Mouse (Mus musculus): ENCODE results near the gene Golt1b. TPM values are rescaled to one million over a fixed set of nuclear protein-coding genes. Genes with fewer than 3 reads are reported as not detected.
"Not testable (repeated sequence)": the region's sequence is repeated elsewhere in the genome, so short reads cannot be mapped to it uniquely, and the experiment has no call there.

Gene Golt1b
- 83.8 and 90.1 TPM in 2 replicates for polyA plus RNA-seq (2015; fragmentation: Nextera tagmentation; extraction: Ambion mirVana)

- peak within 1 kb of the TSS; percentile 87 for H3K4me2 ChIP-seq
- no peaks in the 10 kb centered on the region for H3K36me3 ChIP-seq (ENCODE audit: poor library complexity, severe bottlenecking)
- peak within 1 kb of the TSS; percentile 84 for H3K9ac ChIP-seq
- ATAC-seq, result peak; percentile 100
- WGBS, result under 1% methylated on average over 76 of the region's 87 CpGs
- H3K9me3 ChIP-seq (replicated peaks), result no peaks in the 10 kb centered on the region
- H3K4me3 ChIP-seq, result peak within 1 kb of the TSS; percentile 98
- H3K27me3 ChIP-seq, result no peaks in the 10 kb centered on the region
- 0 out of 2 replicates have a peak within 1 kb of the TSS, but pooled peaks have one; percentile 14 for H3K27ac ChIP-seq
- H3K4me1 ChIP-seq, result peaks cover 26% of the 10 kb centered on the region
Measured at GRCm38 (mm10) chr6:142387011-142387754, at the start of gene Golt1b, which contains the start of gene Recql. TSS of gene Golt1b (plus strand) at chr6:142387221. TSS of gene Recql (minus strand) at chr6:142387087.

- Histone ChIP-seq H3K4me2 (no peak overlapping the region), H3K9ac (no peak overlapping the region), H3K27me3 (no peaks in the 10 kb centered on the region), H3K27ac (no peak overlapping the region), H3K4me1 (no peaks in the 10 kb centered on the region), H3K36me3 (ENCODE audit: poor library complexity, severe bottlenecking) (no peaks in the 10 kb centered on the region), H3K9me3 (replicated peaks) (no peaks in the 10 kb centered on the region), H3K4me3 (no peak overlapping the region)
- WGBS, result 54% methylated on average over 2 of the region's 2 CpGs
- ATAC-seq, result no peak
Measured at GRCm38 (mm10) chr6:142338961-142339360, 48.1 kb upstream of the Golt1b start.

GRCm38 (mm10) chr6:142339576-142339975 is 47.4 kb upstream of the Golt1b start:
- Histone ChIP-seq H3K4me1 (no peaks in the 10 kb centered on the region), H3K27me3 (no peaks in the 10 kb centered on the region), H3K9me3 (replicated peaks) (no peaks in the 10 kb centered on the region), H3K4me2 (no peak overlapping the region), H3K27ac (no peak overlapping the region), H3K4me3 (no peak overlapping the region), H3K36me3 (ENCODE audit: poor library complexity, severe bottlenecking) (no peaks in the 10 kb centered on the region), H3K9ac (no peak overlapping the region)
- 56% methylated on average over 2 of the region's 2 CpGs for WGBS
- no peak for ATAC-seq

GRCm38 (mm10) chr6:142343561-142343960 is 43.5 kb upstream of the Golt1b start:
- ATAC-seq, result no peak
- Histone ChIP-seq H3K27me3 (no peaks in the 10 kb centered on the region), H3K36me3 (ENCODE audit: poor library complexity, severe bottlenecking) (peaks cover 7% of the 10 kb centered on the region; the same call in 1 of the 2 replicates), H3K4me2 (no peak overlapping the region), H3K9me3 (replicated peaks) (no peaks in the 10 kb centered on the region), H3K4me3 (no peak overlapping the region), H3K27ac (no peak overlapping the region), H3K4me1 (peaks cover 14% of the 10 kb centered on the region), H3K9ac (no peak overlapping the region)
- 67% methylated on average over 2 of the region's 2 CpGs for WGBS

- H3K36me3 ChIP-seq (ENCODE audit: poor library complexity, severe bottlenecking), result peaks cover 25% of the 10 kb centered on the region
- H3K4me1 ChIP-seq, result peaks cover 14% of the 10 kb centered on the region
- peak within 1 kb of the TSS; percentile 64 for H3K4me3 ChIP-seq
- H3K9me3 ChIP-seq (replicated peaks), result no peaks in the 10 kb centered on the region
- H3K4me2 ChIP-seq, result peak within 1 kb of the TSS; percentile 60
- peak; percentile 97 for ATAC-seq
- no peaks in the 10 kb centered on the region for H3K27me3 ChIP-seq
- WGBS, result 1% methylated on average over 48 of the region's 48 CpGs
- peak within 1 kb of the TSS; percentile 61 for H3K9ac ChIP-seq
- H3K27ac ChIP-seq, result peak within 1 kb of the TSS; percentile 75
Measured at GRCm38 (mm10) chr6:142345440-142346038, 41.5 kb upstream of the Golt1b start, which contains the start of gene Pyroxd1. TSS of gene Pyroxd1 (plus strand) at chr6:142345654.

GRCm38 (mm10) chr6:142346181-142347110 is 40.6 kb upstream of the Golt1b start:
- H3K27ac ChIP-seq, result 0 out of 2 replicates have a peak overlapping the region, but pooled peaks have one; percentile 75
- ATAC-seq, result no peak
- H3K27me3 ChIP-seq, result no peaks in the 10 kb centered on the region
- H3K4me1 ChIP-seq, result peaks cover 14% of the 10 kb centered on the region
- peaks cover 34% of the 10 kb centered on the region for H3K36me3 ChIP-seq (ENCODE audit: poor library complexity, severe bottlenecking)
- H3K9ac ChIP-seq, result peak overlapping the region; percentile 61
- peak overlapping the region; percentile 60 for H3K4me2 ChIP-seq
- H3K4me3 ChIP-seq, result peak overlapping the region; percentile 64
- H3K9me3 ChIP-seq (replicated peaks), result no peaks in the 10 kb centered on the region
- WGBS, result 63% methylated on average over 12 of the region's 12 CpGs

GRCm38 (mm10) chr6:142347431-142348385 is 39.3 kb upstream of the Golt1b start:
- Histone ChIP-seq H3K27me3 (no peaks in the 10 kb centered on the region), H3K4me3 (no peak overlapping the region), H3K4me1 (peaks cover 14% of the 10 kb centered on the region), H3K4me2 (no peak overlapping the region), H3K9me3 (replicated peaks) (no peaks in the 10 kb centered on the region), H3K36me3 (ENCODE audit: poor library complexity, severe bottlenecking) (peaks cover 47% of the 10 kb centered on the region), H3K27ac (no peak overlapping the region), H3K9ac (no peak overlapping the region)
- ATAC-seq, result no peak
- 81% methylated on average over 11 of the region's 11 CpGs for WGBS

- peaks cover 84% of the 10 kb centered on the region for H3K36me3 ChIP-seq (ENCODE audit: poor library complexity, severe bottlenecking)
Measured at GRCm38 (mm10) chr6:142352099-142352498, 34.9 kb upstream of the Golt1b start.

GRCm38 (mm10) chr6:142357106-142357505 is 29.9 kb upstream of the Golt1b start:
- Histone ChIP-seq H3K27me3 (no peaks in the 10 kb centered on the region), H3K9ac (no peak overlapping the region), H3K27ac (no peak overlapping the region), H3K36me3 (ENCODE audit: poor library complexity, severe bottlenecking) (peaks cover 91% of the 10 kb centered on the region), H3K4me3 (no peak overlapping the region), H3K4me2 (no peak overlapping the region), H3K9me3 (replicated peaks) (no peaks in the 10 kb centered on the region), H3K4me1 (no peaks in the 10 kb centered on the region)
- WGBS, result 87% methylated on average over 7 of the region's 7 CpGs
- ATAC-seq, result no peak

More at GRCm38 (mm10) chr6:142352099-142352498, 34.9 kb upstream of the Golt1b start:
- 92% methylated on average over 3 of the region's 3 CpGs for WGBS
- not testable (repeated sequence) for H3K9ac ChIP-seq; ATAC-seq; H3K4me2 ChIP-seq; H3K27ac ChIP-seq; H3K4me3 ChIP-seq; H3K9me3 ChIP-seq (replicated peaks); H3K4me1 ChIP-seq; H3K27me3 ChIP-seq

GRCm38 (mm10) chr6:142362036-142362435 is 25.0 kb upstream of the Golt1b start:
- H3K36me3 ChIP-seq (ENCODE audit: poor library complexity, severe bottlenecking), result peaks cover 91% of the 10 kb centered on the region
- no peak overlapping the region for H3K4me2 ChIP-seq
- ATAC-seq, result no peak
- WGBS, result 89% methylated on average over 6 of the region's 6 CpGs
- H3K4me1 ChIP-seq, result no peaks in the 10 kb centered on the region
- H3K9me3 ChIP-seq (replicated peaks), result no peaks in the 10 kb centered on the region
- H3K27me3 ChIP-seq, result no peaks in the 10 kb centered on the region
- H3K9ac ChIP-seq, result no peak overlapping the region
- no peak overlapping the region for H3K27ac ChIP-seq
- no peak overlapping the region for H3K4me3 ChIP-seq

Data from forebrain, embryonic 13.5 days (tissue).